Mouse (Mus musculus): ENCODE results near the gene Cdc42bpg.
"Not testable (repeated sequence)": the region's sequence is repeated elsewhere in the genome, so short reads cannot be mapped to it uniquely, and the experiment has no call there.

Gene Cdc42bpg

GRCm38 (mm10) chr19:6299450-6300267, 6.6 kb upstream of the Cdc42bpg start:
- no peak for DNase-seq

- no peak for DNase-seq
These were observed 5.8 kb upstream of the Cdc42bpg start for GRCm38 (mm10) chr19:6300402-6300841.

GRCm38 (mm10) chr19:6302114-6302513, 4.1 kb upstream of the Cdc42bpg start:
- DNase-seq, result no peak

DNA sequence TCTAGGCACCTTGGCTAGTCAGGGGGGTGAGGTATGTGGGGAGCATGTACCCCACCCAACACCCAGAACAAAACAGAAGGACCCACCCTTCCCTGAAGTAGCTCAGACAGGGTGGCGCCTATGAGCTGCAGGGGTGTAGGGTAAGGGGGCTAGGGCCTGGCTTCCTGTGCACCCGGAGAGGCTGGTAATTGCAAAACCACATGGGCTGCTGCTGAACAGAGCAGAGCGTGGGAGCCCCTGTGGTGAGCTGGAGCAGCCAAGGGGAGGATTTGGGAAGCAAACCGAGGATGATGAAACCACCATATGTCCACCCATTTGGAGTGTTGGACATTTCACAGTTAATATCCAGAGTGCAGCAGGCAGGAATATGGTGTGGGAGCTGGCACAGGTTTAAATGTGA, 3.7 kb upstream of the Cdc42bpg start:
- DNase-seq, result no peak

- no peak for DNase-seq
These were observed 2.4 kb upstream of the Cdc42bpg start for GRCm38 (mm10) chr19:6303831-6304230.

- DNase-seq, result peak; percentile 95
These were observed 1.3 kb upstream of the Cdc42bpg start for GRCm38 (mm10) chr19:6304787-6305516.

GRCm38 (mm10) chr19:6305517-6306115, 640 bp upstream of the Cdc42bpg start:
- no peak for DNase-seq

DNA sequence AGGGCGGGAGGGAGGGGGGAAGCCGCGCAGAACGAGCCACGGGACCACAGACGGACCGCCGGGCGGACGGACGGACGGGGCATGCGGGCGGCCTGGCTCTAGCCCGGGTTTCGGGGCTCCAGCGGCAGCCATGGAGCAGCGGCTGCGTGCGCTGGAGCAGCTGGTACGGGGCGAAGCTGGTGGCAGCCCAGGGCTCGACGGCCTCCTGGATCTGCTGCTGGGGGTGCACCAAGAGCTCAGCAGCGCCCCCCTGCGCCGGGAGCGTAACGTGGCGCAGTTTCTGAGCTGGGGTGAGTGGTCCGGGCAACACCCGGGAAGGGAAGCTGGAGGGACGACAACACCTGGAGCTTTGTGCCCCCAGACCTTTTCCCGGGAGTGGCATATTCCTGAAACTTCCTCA, 330 bp downstream of the Cdc42bpg start:
- DNase-seq, result peak; percentile 85

GRCm38 (mm10) chr19:6307733-6308531, 1.7 kb downstream of the Cdc42bpg start:
- DNase-seq, result no peak

GRCm38 (mm10) chr19:6310181-6310580, 3.9 kb downstream of the Cdc42bpg start:
- no peak for DNase-seq

DNA sequence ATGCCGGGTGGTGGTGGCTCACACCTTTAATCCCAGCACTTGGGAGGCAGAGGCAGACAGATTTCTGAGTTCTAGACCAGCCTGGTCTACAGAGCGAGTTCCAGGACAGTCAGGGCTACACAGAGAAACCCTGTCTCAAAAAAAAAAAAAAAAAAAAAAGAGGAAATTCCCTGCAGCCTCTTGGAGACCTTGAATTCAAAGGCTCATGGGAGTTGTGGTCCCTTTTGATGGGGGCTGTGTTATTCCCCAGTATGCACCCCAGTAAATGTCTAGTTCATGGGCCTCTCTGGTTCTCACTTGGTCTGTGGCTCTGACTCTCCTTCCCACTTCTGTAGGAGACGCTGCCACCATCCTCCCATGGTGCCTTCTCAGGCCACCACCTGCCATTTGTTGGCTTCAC, 5.5 kb downstream of the Cdc42bpg start:
- DNase-seq, result not testable (repeated sequence)

GRCm38 (mm10) chr19:6313796-6314195, 7.5 kb downstream of the Cdc42bpg start:
- no peak for DNase-seq

GRCm38 (mm10) chr19:6314513-6314912, 8.3 kb downstream of the Cdc42bpg start:
- no peak for DNase-seq

DNA sequence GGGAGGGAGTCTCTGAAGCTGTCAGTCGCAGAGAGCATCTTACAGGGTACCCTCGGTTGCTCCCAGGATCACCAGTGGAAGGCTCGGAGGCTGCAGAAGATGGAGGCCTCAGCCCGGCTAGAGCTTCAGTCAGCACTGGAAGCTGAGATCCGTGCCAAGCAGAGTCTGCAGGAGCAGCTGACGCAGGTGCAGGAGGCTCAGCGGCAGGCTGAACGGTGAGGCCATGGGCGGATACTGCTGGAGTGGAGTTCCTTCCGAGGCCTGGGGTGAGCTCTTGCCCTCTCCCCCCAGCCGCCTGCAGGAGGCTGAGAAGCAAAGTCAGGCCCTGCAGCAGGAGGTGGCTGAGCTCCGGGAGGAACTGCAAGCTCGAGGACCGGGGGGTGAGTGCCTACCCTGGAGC, 9.3 kb downstream of the Cdc42bpg start:
- DNase-seq, result no peak

GRCm38 (mm10) chr19:6318145-6318544, 11.9 kb downstream of the Cdc42bpg start:
- DNase-seq, result no peak

GRCm38 (mm10) chr19:6321358-6321757, 15.1 kb downstream of the Cdc42bpg start:
- peak; percentile 32 for DNase-seq

- DNase-seq, result no peak
These were observed 15.7 kb downstream of the Cdc42bpg start for GRCm38 (mm10) chr19:6321786-6322621.

DNA sequence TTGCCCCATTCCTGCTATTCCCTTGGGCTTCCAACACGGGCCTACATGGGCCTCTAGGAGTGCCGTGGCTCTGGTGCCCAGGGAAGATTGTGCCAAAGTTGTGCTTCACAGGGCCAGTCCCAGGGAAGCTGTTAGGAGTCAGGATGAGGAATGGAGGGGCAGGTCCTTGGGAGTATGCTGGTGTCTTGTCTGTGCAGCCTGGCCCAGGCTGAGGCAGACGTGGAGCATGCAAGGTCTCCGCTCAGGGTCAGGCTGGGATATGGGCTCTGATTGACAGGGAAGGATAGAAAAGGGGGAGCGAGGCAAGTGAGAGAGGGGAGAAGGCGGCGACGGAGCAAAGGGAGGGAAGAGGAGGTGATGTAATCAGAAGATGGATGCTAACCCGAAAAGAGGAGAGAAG, 18.5 kb downstream of the Cdc42bpg start:
- no peak for DNase-seq

- no peak for DNase-seq
These were observed 24.9 kb downstream of the Cdc42bpg start for GRCm38 (mm10) chr19:6331178-6331577.

DNA sequence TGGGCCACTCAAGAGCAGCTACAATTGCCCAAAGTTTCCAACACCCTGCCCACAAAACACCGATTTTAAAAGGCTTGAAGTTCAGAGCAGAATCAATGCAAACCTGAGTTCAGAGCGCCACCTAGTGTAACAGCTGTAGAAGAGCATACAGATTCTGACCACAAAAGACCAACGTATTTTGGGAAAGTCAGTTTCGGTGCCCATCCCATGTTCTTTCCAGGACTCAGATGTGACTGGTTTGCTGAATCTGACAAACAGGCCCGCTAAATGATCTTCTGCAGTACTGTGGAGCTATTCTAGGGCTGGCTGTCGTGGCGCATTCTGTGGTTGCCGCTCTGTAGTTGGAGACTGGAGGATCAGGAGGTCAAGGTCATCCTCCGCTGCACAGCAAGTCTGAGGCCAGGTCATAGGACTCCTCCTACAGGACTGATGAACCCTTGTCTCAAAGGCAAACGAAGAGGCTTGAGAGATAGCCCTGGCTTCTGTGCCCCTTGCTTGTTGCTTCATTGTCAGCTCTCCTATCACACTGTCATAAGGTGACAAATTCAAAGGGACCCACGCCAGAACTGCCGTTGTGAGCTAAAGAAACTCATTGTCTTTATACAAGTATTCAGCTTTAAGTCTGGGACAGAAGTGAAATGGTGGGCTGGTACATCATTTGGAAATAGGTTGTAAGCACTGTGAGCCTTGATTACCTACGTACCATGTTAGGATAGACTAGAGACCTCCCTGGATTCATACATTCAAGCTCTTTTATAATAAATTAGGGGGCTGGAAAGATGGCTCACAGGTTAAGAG, 25.7 kb downstream of the Cdc42bpg start:
- DNase-seq, result peak; percentile 69

Measured in kidney, adult 9 months (tissue).